Mouse (Mus musculus): Measurements from ENCODE around the gene Coro1c.

The Coro1c gene

DNA sequence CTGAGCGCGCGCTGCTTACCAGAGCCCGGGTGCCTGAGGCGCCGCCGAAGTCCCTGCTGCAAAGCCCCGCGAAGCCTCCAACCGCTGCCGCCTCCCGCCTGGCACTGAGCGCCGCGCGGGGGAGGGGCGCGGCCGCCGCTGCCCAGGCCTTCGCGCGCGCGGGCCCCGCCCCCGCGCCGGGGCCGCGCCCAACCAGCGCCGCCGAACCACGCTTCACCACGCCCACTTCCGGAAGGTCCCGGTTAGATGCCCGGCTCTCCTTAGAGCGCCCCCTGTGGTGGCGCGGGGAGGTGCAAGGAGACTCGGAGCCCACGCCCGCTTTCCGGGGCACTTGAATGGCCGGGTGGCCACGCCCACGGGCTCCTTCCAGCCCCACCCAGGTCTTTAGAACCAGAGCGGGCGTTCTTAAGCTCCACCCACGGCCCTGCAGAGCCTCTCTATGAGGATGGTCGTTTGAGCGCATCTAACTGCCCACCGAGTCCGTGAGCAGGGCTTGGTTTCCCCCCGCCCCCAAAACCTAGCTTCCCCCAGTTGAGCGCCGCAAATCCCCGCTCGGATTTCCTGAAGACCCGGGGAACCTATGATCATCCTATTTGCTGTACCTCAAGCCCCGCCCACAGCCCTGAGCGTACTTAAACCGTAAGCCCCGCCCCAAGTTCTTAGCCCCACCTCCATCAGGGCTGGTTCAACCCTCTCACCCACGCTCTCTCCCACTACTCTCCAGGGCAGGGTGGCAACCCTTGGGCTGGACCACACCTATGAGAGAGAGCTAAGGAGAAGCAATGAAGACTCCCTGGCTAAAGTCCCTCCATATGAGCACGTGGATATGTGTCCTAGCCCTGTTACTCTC lies at the start of gene Coro1c:
Gene Coro1c (minus strand): TSS at position 167 of the 850 bp plus-strand sequence.
- peak; percentile 100 for DNase-seq (ENCODE audit: low spot score)

DNA sequence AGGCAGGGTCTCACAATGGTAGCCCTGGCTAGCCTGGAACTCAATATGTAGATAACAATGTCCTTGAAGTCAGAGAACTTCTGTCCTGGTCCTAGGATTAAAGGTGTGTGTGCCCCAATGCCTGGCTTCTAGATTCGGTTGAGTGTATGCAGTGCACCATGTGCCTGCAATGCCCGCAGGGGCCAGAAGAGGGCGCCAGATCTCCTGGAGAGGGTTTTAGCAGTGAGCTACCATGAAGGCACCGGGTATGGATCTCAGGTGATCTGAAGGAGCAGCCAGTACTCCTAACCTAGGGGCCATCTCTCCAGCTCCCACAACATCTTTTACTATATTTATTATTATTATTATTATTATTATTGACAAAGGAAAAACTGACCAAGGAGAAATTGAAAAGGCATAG lies 48.0 kb upstream of the Coro1c start:
- DNase-seq (ENCODE audit: low spot score) = peak; percentile 91

DNA sequence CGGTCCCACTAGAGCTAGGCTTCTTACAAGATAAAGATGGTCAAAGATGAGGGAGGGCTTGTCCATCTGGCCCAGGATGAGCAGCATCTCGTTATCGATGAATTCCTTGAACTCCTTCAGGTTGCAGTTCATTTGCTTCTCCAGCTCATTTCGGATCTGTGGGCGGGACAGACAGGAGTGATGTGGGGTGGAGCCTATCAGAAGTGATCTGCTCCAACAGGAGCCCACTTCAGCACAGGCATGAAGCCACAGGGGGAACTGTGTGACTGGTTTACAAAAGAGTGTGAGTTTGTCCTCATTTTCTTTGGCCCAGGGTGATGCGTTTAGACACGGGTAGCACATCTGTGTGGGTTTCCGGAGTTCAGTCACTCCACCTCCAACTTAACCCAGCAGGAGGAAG lies 47.1 kb upstream of the Coro1c start:
- DNase-seq (ENCODE audit: low spot score) = no peak

DNA sequence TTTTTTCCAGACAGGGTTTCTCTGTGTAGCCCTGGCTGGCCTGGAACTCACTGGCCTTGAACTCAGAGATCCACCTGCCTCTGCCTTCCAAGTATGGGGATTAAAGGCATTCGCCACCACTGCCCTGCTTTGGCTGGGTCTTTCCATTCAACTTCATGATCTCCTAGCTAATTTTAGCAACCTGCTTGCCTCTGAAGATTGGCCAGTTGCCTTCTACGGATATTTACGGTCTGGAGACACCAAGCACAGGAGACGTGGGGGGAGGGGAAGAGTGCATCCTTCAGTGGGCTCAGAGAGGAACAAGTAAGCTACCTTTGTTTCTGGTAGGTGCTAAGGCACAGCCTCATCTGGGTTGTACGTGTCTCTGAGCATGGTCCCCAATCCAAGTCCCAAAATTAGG lies 46.7 kb upstream of the Coro1c start:
- DNase-seq (ENCODE audit: low spot score) = no peak

DNA sequence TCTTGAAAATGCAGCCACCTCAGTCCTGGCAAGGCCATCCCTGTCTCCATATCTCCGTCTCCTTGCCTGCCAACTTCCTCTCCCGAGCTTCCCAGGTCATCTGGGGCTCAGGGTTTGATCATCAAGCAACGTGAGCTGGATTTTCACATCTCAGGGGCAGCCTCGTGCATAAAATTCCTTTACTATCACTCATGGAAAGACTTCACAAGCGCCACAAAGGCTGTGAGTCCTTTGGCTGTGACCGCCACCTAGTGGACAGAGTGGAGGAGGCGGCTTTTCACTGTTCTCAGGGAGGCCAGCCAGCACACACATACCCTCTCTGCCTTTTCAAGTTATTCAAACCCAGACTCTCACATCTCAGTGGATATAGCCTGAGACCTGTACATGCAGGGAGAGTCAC lies 45.9 kb upstream of the Coro1c start:
- DNase-seq (ENCODE audit: low spot score) = peak; percentile 91

DNA sequence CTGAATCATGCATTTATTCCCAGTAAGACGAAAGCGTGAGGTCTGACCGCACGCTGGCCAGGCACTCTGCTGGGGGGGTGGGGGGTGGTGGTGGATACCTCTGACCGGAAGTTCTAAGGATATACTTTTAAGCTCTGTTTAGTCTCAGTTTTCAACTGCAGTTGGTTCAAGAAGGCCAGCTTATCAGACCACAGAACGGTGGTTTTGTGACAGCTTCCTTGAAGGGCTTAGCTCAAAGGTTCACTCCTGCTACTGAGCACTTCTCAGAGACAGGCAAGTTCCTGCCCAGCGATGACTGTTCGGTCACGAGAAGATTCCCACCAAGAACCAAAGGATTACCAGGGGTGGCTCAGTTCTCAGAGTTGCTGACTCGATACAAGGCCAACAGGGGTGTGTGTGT lies 44.0 kb upstream of the Coro1c start:
- DNase-seq (ENCODE audit: low spot score) = no peak

DNA sequence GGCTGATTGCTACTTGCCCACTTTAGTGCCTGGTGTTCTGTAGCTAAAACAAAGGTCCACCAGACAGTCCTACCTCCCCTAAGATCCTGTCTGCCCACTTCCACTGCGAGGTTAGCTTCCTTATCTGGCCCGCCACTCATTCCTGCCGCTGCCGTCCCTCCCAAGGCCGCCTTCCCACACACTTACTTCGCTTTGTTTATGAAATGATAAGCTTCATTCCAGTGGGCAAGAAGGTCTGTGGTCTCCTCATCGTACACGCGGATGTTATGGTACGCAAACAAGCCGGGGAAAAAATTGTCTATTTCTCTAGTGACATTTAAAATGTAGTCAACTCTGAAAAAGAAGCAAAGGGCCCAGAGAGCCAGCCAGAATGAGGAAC lies 43.1 kb upstream of the Coro1c start:
- DNase-seq (ENCODE audit: low spot score) = no peak

DNA sequence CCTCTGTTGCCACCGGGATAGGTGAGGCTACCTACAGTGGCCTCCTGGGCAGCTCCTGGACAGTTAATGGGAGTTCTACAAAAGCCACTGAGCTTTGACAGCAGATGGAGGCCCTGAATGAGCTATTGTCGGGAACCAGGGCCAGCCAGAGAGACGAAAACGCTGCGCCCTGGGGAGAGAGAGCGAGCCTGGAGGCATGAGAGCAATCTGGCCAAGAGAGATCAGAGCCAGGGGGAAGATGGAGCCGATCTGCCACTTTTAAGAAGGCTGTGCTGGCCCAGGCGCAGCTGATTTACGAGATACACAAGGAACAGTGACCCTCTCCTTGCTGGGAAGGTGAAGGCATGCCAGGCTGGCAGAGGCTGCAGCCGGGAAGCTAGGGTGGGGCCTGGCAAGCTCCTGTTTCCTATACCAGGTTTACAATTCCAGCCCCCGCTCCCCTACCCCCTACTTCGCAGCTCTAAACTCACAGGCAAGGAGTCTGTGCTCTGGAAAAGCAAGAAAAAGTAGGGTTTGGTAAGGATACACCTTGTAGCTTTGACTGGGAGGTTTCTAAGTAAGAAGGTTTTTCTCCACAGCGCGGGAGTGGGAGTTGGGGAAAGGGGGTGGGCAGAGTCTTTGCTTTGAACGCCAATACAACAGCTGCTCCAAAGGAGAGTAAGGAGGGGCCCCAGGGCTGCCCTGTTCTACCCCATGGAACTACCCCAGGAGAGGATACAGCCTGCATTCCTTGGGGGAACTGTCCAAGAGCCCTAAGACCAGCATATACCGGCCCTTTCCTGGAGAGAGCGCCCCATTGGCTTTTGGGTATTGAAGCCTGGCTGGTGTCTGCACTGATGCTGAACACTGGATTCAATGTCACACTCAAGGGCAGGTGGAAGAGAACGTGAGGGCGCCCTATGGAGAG lies 42.5 kb upstream of the Coro1c start:
- no peak for DNase-seq (ENCODE audit: low spot score)

DNA sequence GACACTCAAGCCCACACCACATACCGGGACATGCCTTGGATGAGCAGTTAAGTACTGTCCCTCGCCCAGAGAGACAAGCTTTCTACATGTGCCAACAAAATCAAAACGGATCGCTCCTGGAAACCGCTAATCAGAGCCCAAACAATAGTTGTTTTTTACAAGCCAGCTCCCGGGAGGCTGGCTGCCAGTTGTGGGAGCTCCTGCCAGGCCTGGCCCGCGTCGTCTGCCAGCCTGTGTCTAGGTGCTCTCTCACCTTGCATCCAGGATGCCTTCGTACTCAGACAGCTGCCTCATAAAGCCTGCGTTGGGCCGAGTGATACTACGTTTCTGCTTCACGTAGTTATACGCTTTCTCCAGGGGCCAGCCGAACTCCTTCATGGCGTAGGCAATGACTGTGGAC lies 41.6 kb upstream of the Coro1c start:
- DNase-seq (ENCODE audit: low spot score) = no peak

DNA sequence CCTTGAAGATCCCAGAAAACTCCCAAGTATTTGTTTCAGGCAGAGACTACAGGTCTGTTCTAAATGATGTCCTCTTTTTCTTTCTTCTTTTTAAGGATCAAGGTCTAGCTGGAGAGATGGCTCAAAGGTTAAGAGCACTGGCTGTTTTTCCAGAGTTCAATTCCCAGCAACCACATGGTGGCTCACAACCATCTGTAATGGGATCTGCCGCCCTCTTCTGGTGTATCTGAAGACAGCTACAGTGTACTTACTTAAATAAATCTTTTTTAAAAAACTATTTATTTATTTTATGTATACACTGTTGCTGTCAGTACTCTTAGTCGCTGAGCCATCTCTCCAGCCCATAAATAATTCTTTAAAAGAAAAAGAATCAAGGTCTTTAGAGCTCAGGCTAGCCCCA lies 38.7 kb upstream of the Coro1c start:
- DNase-seq (ENCODE audit: low spot score) = no peak

DNA sequence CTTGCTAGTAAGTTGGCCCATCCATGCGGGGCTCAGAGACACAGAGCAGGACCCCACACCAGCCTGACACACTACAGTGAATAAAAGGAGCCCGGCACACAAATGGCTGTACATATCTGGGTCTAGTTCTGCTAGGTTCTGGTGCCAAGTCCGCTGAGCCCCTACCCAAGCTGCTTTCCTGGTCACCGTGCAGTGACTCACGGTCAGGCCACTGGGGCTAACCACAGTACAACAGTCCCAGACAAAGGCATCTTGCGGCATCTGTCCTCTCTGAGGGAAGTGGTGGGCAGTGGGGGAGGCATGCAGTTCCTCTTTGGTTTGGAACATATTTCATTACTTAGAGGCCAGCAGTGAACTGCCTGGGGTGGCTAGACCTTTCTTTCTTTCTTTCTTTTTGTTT lies 36.6 kb upstream of the Coro1c start:
- no peak for DNase-seq (ENCODE audit: low spot score)

DNA sequence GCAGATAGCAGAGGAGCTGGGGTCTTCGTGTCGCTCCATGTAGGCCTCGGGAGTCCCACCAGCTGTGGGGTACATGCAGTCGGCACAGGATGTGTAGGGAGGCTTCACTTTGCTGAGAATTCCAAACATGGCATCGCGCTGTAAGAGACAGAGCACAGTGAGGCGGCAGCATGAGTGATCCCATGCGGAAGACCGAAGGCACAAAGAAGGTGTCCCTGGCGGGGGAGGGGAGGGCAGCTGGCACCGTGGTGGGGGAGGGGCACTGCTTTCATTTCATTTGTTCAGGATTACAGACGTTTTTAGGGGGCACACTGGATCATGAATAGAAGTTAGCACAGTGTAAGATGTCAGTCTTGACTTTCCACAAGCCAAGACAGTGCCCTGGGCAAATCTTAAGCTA lies 34.8 kb upstream of the Coro1c start:
- no peak for DNase-seq (ENCODE audit: low spot score)

DNA sequence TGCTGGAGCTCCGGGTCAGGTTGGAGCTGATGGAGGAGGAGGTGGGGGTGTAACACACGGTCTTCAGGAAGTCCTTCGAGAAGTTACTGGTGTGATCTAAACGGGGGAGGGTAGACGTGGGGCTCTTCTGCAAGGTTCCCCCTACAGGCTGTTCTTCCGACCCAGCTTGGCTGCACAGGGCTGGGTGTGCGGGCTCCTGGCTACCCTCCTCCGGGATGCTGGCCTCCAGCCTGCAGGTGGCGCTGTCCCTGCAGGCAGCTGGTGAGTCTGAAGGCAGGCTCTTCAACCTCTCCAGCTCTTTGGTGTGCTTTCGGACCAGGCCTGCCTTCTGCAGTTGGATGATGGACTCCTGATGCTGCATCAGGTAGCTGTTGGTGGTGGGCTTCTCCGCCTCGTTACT lies 34.0 kb upstream of the Coro1c start:
- DNase-seq (ENCODE audit: low spot score) = no peak

DNA sequence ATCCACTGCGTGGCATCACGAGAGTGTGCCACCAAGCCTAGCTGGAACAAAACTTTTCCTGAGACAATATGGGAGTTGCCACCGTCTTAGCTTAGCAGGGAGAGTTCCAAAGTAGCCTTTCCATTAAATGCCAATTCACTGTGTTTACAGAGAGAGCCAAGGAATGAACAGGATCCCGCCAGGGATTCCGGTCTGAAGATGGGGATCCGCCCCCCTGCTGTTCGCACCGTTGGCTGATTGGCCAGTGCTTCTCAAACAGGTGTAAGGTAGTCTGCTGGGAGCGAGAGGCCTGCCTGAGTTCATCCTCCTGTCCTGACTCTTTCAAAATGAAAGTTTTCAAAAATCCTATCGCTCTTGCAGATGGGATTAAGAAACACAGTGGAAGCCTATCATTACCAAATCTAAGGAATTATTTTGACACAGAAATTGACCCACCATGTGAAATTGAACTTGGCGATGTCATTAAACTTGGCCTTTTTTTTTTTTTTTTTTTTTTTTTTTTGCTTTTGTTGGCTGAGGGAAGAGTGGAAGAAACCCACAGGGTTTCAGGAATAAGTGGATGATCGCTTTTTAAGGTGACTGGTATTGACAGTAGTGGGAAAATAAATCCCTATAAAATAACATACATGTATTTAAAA lies 30.8 kb upstream of the Coro1c start:
- no peak for DNase-seq (ENCODE audit: low spot score)

DNA sequence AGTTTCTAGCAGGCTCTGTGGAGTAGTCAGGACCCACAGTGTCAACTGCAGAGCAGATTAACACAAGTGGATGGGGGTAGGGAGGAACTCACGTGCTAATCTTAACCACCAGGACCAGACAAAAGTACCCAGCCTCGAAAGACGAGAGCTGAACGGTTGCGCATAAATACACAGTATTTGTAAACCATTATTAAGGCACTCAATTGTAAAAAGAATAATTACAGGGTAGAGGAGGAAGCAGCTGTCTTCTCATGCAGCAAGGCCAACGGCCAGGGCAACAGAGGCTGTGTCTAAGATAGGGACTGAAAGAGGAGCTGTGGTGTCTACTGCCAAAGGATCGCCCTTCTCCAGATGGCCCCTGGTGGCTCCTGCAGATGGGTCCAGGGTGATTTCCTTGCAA lies 29.1 kb upstream of the Coro1c start:
- DNase-seq (ENCODE audit: low spot score) = no peak

DNA sequence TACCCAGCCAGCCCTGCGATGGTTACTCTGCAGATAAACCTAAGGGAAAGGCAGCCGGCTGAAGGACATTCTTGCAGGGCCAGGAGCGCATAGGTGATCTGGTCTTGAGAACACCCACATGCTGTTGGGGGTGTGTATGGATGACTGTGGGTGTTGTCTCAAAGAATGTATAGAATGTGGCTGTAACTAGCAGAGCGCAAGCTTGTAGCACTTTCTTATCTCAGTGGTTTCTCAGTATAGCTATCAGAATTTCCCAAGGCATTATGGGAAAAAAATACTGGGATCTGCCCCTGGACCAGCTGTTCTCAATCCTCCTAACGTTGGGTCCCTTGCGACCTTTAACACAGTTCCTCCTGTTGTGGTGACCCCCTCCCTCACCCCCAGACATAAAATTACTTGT lies 25.3 kb upstream of the Coro1c start:
- peak; percentile 3 for DNase-seq (ENCODE audit: low spot score)

DNA sequence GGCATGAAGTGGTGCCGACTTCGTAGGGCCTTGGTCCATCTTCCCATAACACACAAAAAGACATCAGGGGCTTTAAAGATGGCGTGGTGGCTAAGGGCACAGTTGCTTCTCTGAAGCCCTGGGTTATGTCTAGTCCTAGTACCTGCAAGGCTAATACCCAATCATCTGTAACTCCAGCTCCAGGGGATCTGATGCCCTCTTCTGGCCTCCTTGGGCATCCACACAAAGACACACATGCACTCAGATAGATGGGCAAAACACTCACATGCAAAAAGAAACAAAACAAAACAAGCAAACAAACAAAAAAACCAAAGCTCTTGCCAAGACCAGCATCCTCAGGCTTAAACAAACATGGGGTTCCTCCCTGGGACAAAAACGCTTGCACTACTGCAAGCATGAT lies 24.9 kb upstream of the Coro1c start:
- peak; percentile 2 for DNase-seq (ENCODE audit: low spot score)

DNA sequence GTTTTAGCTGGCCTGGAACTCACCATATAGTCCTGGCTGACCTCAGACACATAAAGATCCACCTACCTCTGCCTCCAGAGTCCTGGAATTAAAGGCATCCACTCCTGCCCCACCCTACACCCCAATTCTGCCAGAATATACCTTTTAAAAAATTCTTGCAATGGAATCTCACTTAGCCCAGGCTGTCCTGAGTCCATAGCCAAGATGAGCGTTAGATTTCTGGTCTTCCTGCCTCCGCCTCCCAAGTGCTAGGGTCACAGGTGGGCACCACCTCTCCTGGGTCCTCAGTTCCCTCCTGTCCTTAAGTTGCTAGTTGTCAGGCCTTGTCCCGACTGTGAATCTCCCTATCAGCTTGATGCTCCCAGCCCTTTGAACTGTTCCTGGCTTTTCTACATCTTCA lies 23.8 kb upstream of the Coro1c start:
- DNase-seq (ENCODE audit: low spot score) = no peak

DNA sequence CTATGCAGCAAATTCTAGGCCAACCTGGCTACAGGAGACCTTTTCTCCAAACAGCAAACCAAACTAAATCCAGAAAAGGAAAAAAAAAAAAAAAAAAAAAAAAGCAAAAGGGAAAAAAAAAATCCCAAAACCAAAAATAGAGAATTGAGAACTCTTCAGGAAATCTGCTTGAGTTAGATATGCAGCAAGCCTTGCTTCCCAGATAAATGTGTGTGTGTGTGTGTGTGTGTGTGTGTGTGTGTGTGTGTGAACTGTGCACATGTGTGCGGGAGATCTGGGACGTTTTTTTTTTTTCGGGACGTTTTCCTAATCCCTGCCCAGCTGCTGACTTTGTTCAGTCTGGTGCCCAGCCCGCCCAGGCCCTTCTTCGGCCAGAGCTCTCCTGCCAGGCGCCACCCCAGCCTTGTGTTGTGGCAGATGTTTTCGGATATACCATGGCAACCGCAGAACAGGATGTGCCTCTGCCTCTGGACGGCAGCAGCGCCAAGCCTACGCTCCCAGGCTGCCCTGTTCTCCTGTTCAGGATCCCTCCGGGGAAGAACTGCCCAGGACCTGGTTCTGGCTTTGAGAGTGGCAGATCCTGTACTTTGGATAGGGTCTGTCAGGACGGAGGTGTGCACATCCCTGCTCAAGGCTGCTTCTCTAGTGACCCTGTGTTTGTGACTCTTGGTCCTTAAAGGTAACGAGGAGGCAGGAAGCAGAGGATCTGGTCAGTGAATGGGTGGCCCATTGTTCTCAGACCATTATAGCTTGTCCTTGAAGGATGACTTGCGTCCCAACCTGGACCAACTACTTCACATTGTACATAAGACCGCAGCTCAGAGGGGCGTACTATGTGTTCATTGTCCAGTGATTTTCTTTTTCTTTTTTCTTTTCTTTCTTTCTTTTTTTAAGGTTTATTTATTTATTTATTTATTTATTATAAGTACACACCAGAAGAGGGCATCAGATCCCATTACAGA lies 22.4 kb upstream of the Coro1c start:
- peak; percentile 47 for DNase-seq (ENCODE audit: low spot score)

DNA sequence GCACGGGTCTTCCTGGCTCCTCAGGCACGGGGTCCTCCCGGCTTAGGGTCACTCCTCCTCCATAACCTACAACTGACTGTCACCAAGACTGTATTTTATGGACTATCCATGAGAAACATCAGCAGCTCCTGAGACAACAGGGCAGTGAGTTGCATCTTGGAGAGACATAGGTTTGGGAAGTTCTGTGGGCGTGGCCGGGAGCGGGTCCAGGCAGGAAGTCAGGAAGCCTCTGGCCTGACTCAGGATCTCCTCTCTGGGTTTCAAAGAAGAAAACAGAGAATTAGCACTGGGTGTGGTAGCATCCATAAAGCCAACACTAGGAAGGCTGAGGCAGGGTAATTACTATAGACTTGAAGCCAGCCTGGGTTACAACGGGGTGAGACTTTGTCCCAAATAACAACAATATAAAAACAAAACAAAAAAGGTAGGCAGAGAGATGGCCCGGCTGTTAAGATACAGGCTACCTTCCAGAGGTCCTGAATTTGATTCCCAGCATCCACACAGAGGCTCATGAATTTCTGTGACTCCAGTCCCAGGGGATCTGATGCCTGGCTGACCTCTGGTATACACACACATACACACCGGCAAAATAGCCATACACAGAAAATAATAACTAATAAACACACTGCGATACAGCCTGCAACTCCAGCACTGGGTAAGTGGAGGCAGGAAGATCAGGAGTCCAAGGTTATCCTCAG lies 21.5 kb upstream of the Coro1c start:
- peak; percentile 7 for DNase-seq (ENCODE audit: low spot score)

DNA sequence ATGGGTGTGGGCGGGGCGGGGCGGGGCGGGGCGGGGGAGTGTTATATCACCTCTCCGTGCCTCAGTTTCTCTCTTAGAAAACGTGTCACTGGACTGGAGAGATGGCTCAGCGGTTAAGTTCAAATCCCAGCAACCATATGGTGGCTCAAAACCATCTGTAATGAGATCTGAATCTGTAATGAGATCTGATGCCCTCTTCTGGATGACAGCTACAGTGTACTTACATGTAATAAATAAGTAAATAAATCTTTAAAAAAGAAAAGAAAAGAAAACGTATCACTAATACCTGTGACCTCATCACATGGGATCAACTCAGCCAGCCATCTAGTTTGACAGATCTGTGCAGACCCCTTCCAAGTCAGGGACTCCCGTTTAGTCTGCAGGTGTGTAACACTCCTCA lies 21.0 kb upstream of the Coro1c start:
- peak; percentile 2 for DNase-seq (ENCODE audit: low spot score)

All from urinary bladder, postnatal 14 days (tissue).